Mouse (Mus musculus) MEL (cell line): ENCODE results near the gene Ficd. TPM values are rescaled to one million over a fixed set of nuclear protein-coding genes. Genes with fewer than 3 reads are reported as not detected.

Experiments used
- DNase-seq: peaks from one replicate; pipeline ENCODE4 v3.0.0; 2011; ENCODE audit warnings: low read depth, low spot score
- H3K27ac ChIP-seq: 2 replicates; pipeline ENCODE4 v1.5.1; 2012; ENCODE audit warnings: low read depth, mild to moderate bottlenecking, control low read depth, low read length, moderate library complexity; ENCODE audit not compliant: control insufficient read depth
- H3K27me3 ChIP-seq, 2 experiments: fragments of 150-350 bp in 1 of 2; sonication (generic) in 1 of 2; 2 replicates each; pipeline ENCODE4 v1.6.1; 2012; ENCODE audit warnings: low read length in 2 of 2, mild to moderate bottlenecking in 2 of 2, improper control_type of control experiment in 1 of 2, moderate library complexity in 1 of 2; ENCODE audit not compliant: insufficient read depth in 2 of 2, control insufficient read depth in 1 of 2
- H3K36me3 ChIP-seq, 2 experiments: 2 replicates each; pipeline ENCODE4 v1.6.1; 2012 to 2014; ENCODE audit warnings: low read length in 2 of 2, improper control_type of control experiment in 1 of 2, inconsistent platforms in 1 of 2, mild to moderate bottlenecking in 1 of 2; ENCODE audit not compliant: insufficient read depth in 2 of 2, control insufficient read depth in 1 of 2
- H3K4me1 ChIP-seq, 2 experiments: fragments of 150-350 bp in 1 of 2; sonication (generic) in 1 of 2; 2 replicates each; pipeline ENCODE4 v1.6.1; 2012; ENCODE audit warnings: low read length in 2 of 2, improper control_type of control experiment in 1 of 2, mild to moderate bottlenecking in 1 of 2; ENCODE audit not compliant: insufficient read depth in 2 of 2, control insufficient read depth in 1 of 2
- H3K4me3 ChIP-seq, 2 experiments: fragments of 150-350 bp in 1 of 2; sonication (generic) in 1 of 2; 2 replicates each; pipeline ENCODE4 v1.5.1; 2012; ENCODE audit warnings: low read depth in 2 of 2, low read length in 2 of 2, mild to moderate bottlenecking in 2 of 2, moderate library complexity in 2 of 2, control low read depth in 1 of 2, improper control_type of control experiment in 1 of 2; ENCODE audit not compliant: control insufficient read depth in 1 of 2, insufficient read depth in 1 of 2
- H3K79me2 ChIP-seq: 2 replicates; pipeline ENCODE4 v1.6.1; 2012; ENCODE audit warnings: mild to moderate bottlenecking, low read length, moderate library complexity; ENCODE audit not compliant: control insufficient read depth, poor library complexity, insufficient read depth
- H3K9ac ChIP-seq: 2 replicates; pipeline ENCODE4 v1.6.1; 2012; ENCODE audit warnings: low read depth, mild to moderate bottlenecking, control low read depth, low read length, moderate library complexity; ENCODE audit not compliant: control insufficient read depth, poor library complexity, severe bottlenecking
- H3K9me3 ChIP-seq: fragments of 150-350 bp; sonication (generic); replicated peaks from 2 replicates; pipeline ENCODE4 v1.6.1; 2012; ENCODE audit warnings: mild to moderate bottlenecking, low read length, improper control_type of control experiment, moderate library complexity; ENCODE audit not compliant: insufficient read depth
- CHD1 ChIP-seq: IDR thresholded peaks from 2 replicates; pipeline ENCODE4 v1.6.1; 2012; ENCODE audit warnings: low read depth, mild to moderate bottlenecking, inconsistent platforms, low read length, improper control_type of control experiment
- CTCF ChIP-seq, 3 experiments: IDR thresholded peaks in 2 of 3; conservative IDR thresholded peaks in 1 of 3; 2 replicates each; pipeline ENCODE4 v1.5.1; 2011 to 2012; ENCODE audit warnings: low read length in 3 of 3, low read depth in 2 of 3, mild to moderate bottlenecking in 2 of 3, improper control_type of control experiment in 1 of 3, inconsistent platforms in 1 of 3, mixed read lengths in 1 of 3, moderate library complexity in 1 of 3; ENCODE audit not compliant: control insufficient read depth in 1 of 3, insufficient read depth in 1 of 3, poor library complexity in 1 of 3, severe bottlenecking in 1 of 3
- E2F4 ChIP-seq: IDR thresholded peaks from 2 replicates; pipeline ENCODE4 v1.6.1; 2011; ENCODE audit warnings: low read depth, low read length, improper control_type of control experiment, borderline replicate concordance
- ETS1 ChIP-seq: IDR thresholded peaks from 2 replicates; pipeline ENCODE4 v1.6.1; 2012; ENCODE audit warnings: low read depth, mild to moderate bottlenecking, inconsistent platforms, low read length, improper control_type of control experiment, moderate library complexity
- GABPA ChIP-seq: IDR thresholded peaks from 2 replicates; pipeline ENCODE4 v1.6.1; 2012; ENCODE audit warnings: low read depth, mild to moderate bottlenecking, inconsistent platforms, low read length, improper control_type of control experiment, moderate library complexity
- GATA1 ChIP-seq: IDR thresholded peaks from 2 replicates; pipeline ENCODE4 v1.6.1; 2011; ENCODE audit warnings: low read depth, low read length, improper control_type of control experiment
- HCFC1 ChIP-seq: IDR thresholded peaks from 2 replicates; pipeline ENCODE4 v1.6.1; 2012; ENCODE audit warnings: low read depth, mild to moderate bottlenecking, inconsistent platforms, low read length, improper control_type of control experiment, moderate library complexity
- KAT2A ChIP-seq: conservative IDR thresholded peaks from 2 replicates; pipeline ENCODE4 v1.6.1; 2012; ENCODE audit warnings: low read depth, low read length, improper control_type of control experiment, inconsistent platforms
- MAX ChIP-seq: IDR thresholded peaks from 2 replicates; pipeline ENCODE4 v1.6.1; 2011; ENCODE audit warnings: low read length, improper control_type of control experiment
- MAZ ChIP-seq: IDR thresholded peaks from 2 replicates; pipeline ENCODE4 v1.6.1; 2012; ENCODE audit warnings: low read depth, mild to moderate bottlenecking, inconsistent platforms, low read length, improper control_type of control experiment
- MXI1 ChIP-seq: IDR thresholded peaks from 2 replicates; pipeline ENCODE4 v1.6.1; 2011; ENCODE audit warnings: mild to moderate bottlenecking, low read depth, low read length, improper control_type of control experiment
- MYC ChIP-seq: IDR thresholded peaks from 2 replicates; pipeline ENCODE4 v1.6.1; 2011; ENCODE audit warnings: low read depth, mild to moderate bottlenecking, low read length, improper control_type of control experiment, moderate library complexity
- NELFE ChIP-seq: IDR thresholded peaks from 2 replicates; pipeline ENCODE4 v1.6.1; 2011; ENCODE audit warnings: low read depth, low read length, improper control_type of control experiment
- POLR2A ChIP-seq, 2 experiments: IDR thresholded peaks; 2 replicates each; pipeline ENCODE4 v1.6.1; 2011 to 2012; ENCODE audit warnings: low read length in 2 of 2, mild to moderate bottlenecking in 2 of 2, control low read depth in 1 of 2, improper control_type of control experiment in 1 of 2, low read depth in 1 of 2, moderate library complexity in 1 of 2; ENCODE audit not compliant: control insufficient read depth in 1 of 2, insufficient read depth in 1 of 2, poor library complexity in 1 of 2
- POLR2AphosphoS5 ChIP-seq: IDR thresholded peaks from 2 replicates; pipeline ENCODE4 v1.6.1; 2012; ENCODE audit warnings: low read depth, borderline replicate concordance, mild to moderate bottlenecking, inconsistent platforms, low read length, moderate library complexity, mixed read lengths
- RCOR1 ChIP-seq: IDR thresholded peaks from 2 replicates; pipeline ENCODE4 v1.6.1; 2012; ENCODE audit warnings: low read depth, mild to moderate bottlenecking, inconsistent platforms, low read length, improper control_type of control experiment
- TCF12 ChIP-seq: IDR thresholded peaks from 2 replicates; pipeline ENCODE4 v1.6.1; 2014; ENCODE audit warnings: low read depth, mild to moderate bottlenecking, inconsistent platforms, low read length, improper control_type of control experiment, moderate library complexity
- UBTF ChIP-seq: IDR thresholded peaks from 2 replicates; pipeline ENCODE4 v1.6.1; 2012; ENCODE audit warnings: low read depth, mild to moderate bottlenecking, inconsistent platforms, low read length, improper control_type of control experiment, moderate library complexity, borderline replicate concordance; ENCODE audit not compliant: insufficient read depth
- ZMIZ1 ChIP-seq: IDR thresholded peaks from 2 replicates; pipeline ENCODE4 v1.6.1; 2012; ENCODE audit warnings: low read depth, mild to moderate bottlenecking, inconsistent platforms, low read length, improper control_type of control experiment, moderate library complexity
- polyA plus RNA-seq, 2 experiments: library from polyadenylated mRNA; stranded (reverse) in 1 of 2; unstranded in 1 of 2; fragments of >175 nt in 1 of 2; fragments of >200 nt in 1 of 2; gene quantifications; 2 replicates each; pipeline versions ENCODE4 v1.2.1 to v1.2.4; 2012; ENCODE audit warnings: low replicate concordance in 2 of 2, low read depth in 1 of 2; ENCODE audit not compliant: insufficient read length in 2 of 2, insufficient read depth in 1 of 2, missing spikeins in 1 of 2
- total RNA-seq: library from RNA; depleted of rRNA; stranded (reverse); fragments of 300-350 nt; gene quantifications from 2 replicates; pipeline ENCODE4 v1.2.3, GENCODE M21; 2012

The Ficd gene
- total and polyA plus RNA-seq, 3 experiments, result 2.5 to 2.7 TPM; not detected in 1

DNA sequence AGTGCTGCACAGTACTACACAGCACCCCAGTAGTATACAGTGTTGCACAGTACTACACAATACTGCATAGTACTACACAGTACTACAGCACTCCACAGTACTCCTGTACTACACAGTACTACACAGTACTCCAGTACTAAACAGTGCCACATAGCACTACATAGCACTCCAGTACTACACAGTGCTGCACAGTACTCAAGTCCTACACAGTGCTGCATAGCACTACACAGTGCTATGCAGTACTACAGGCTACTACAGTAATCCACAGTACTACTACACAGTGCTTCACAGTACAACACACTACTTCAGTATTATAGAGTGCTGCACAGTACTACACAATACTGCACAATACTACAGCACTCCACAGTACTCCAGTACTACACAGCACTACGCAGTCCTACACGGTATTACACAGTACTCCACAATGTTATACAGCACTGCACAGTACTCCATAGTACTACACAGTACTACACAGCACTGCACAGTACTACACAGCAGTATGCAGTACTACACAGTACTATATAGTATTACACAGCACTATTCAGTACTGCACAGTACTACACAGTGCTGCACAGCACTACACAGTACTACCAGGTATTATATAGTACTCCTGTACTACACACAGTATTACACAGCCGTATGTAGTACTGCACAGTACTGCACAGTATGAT, 44.6 kb downstream of the Ficd start:
- Histone ChIP-seq H3K9me3 (no peaks in the 10 kb centered on the region), H3K4me3 (no peak overlapping the region), H3K9ac (no peak overlapping the region), H3K27me3 (no peaks in the 10 kb centered on the region), H3K4me1 (0 out of 4 replicates have a peak, but pooled peaks cover 0 to 2% of the 10 kb centered on the region in 2 experiments), H3K79me2 (no peaks in the 10 kb centered on the region), H3K36me3 (no peaks in the 10 kb centered on the region), H3K27ac (no peak overlapping the region)
- TF ChIP-seq E2F4, result no peak
- no peak for TF ChIP-seq CHD1
- TF ChIP-seq POLR2A (IDR thresholded peaks at IDR 0.05; ENCODE audit: control insufficient read depth in 1 of 2, insufficient read depth in 1 of 2, low read depth in 1 of 2, low read length in 2 of 2, poor library complexity in 1 of 2), result no peak
- no peak for TF ChIP-seq ZMIZ1
- no peak for DNase-seq

DNA sequence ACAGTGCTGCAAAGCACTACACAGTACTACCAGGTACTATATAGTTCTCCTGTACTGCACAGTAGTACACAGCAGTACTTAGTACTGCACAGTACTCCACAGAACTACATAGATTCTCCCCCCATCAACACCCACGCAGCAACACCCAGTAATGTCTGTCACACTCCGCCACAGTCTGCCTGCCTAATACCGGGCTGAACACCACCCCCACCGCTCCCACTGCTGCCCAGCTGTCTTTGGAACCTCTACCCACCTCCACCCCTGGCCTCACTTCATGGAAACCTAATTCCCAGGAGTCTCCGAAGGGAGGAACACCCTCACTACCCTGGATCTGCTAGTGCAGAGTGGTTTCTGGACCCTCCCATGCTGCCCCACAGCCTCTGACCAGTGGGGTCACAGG, 45.2 kb downstream of the Ficd start:
- H3K9ac ChIP-seq, result no peak overlapping the region
- H3K4me3 ChIP-seq, result no peak overlapping the region
- H3K27me3 ChIP-seq, result no peaks in the 10 kb centered on the region
- 0 out of 4 replicates have a peak, but pooled peaks cover 0 to 2% of the 10 kb centered on the region in 2 experiments for H3K4me1 ChIP-seq
- H3K9me3 ChIP-seq, result no peaks in the 10 kb centered on the region
- no peaks in the 10 kb centered on the region for H3K36me3 ChIP-seq
- H3K79me2 ChIP-seq, result no peaks in the 10 kb centered on the region
- no peak for DNase-seq
- H3K27ac ChIP-seq, result no peak overlapping the region
- TF ChIP-seq RCOR1 (no peak), MXI1 (no peak), GATA1 (no peak), UBTF (no peak), E2F4 (no peak), CTCF (IDR thresholded peaks at IDR 0.05 in 2 of 3, conservative IDR thresholded peaks at IDR 0.05 in 1 of 3; ENCODE audit: control insufficient read depth in 1 of 3, insufficient read depth in 1 of 3, low read depth in 2 of 3, low read length in 3 of 3, poor library complexity in 1 of 3, severe bottlenecking in 1 of 3) (no peak), POLR2AphosphoS5 (no peak), NELFE (no peak), MYC (no peak), POLR2A (IDR thresholded peaks at IDR 0.05; ENCODE audit: control insufficient read depth in 1 of 2, insufficient read depth in 1 of 2, low read depth in 1 of 2, low read length in 2 of 2, poor library complexity in 1 of 2) (no peak), KAT2A (no peak), MAX (no peak), GABPA (no peak), ETS1 (no peak), HCFC1 (no peak), TCF12 (no peak), MAZ (no peak)
- TF ChIP-seq, all 39 proteins: peak for 0
